Mouse (Mus musculus) liver, embryonic 11.5 days (tissue): ENCODE measurements around the gene Arhgdia. TPM values are rescaled to one million over a fixed set of nuclear protein-coding genes. Genes with fewer than 3 reads are reported as not detected.

ENCODE experiments used
- ATAC-seq: fragments of 200-750 bp; cut with Nextera tagmentation; replicated peaks from 2 replicates; pipeline ENCODE4 v1.8.0; 2017; ENCODE audit warnings: moderate number of reproducible peaks, mild to moderate bottlenecking, moderate TSS enrichment, moderate library complexity; ENCODE audit not compliant: low FRiP score
- DNase-seq: peaks from one replicate; pipeline ENCODE4 v3.0.0-alpha.2; 2017; ENCODE audit warnings: low spot score
- H3K27ac ChIP-seq: fragments of 300-500 bp; sonication (generic); 2 replicates; pipeline ENCODE4 v1.5.1; 2014; ENCODE audit warnings: mild to moderate bottlenecking, low read depth, low read length, control low read depth
- H3K27me3 ChIP-seq: fragments of 300-500 bp; sonication (generic); replicated peaks from 2 replicates; pipeline ENCODE4 v1.6.1; 2014; ENCODE audit warnings: low read length, mixed read lengths; ENCODE audit not compliant: control insufficient read depth, insufficient read depth
- H3K36me3 ChIP-seq: fragments of 300-500 bp; sonication (generic); 2 replicates; pipeline ENCODE4 v1.6.1; 2014; ENCODE audit warnings: mild to moderate bottlenecking, low read length, moderate library complexity, mixed read lengths; ENCODE audit not compliant: control insufficient read depth, insufficient read depth
- H3K4me1 ChIP-seq: fragments of 300-500 bp; sonication (generic); replicated peaks from 2 replicates; pipeline ENCODE4 v1.6.1; 2014; ENCODE audit warnings: low read length, mixed read lengths; ENCODE audit not compliant: control insufficient read depth, insufficient read depth
- H3K4me2 ChIP-seq: fragments of 300-500 bp; sonication (generic); 2 replicates; pipeline ENCODE4 v1.6.1; 2014; ENCODE audit warnings: mild to moderate bottlenecking, control low read depth, moderate library complexity
- H3K4me3 ChIP-seq: fragments of 300-500 bp; sonication (generic); 2 replicates; pipeline ENCODE4 v1.5.1; 2014; ENCODE audit warnings: low read depth, low read length, control low read depth
- H3K9ac ChIP-seq: fragments of 300-500 bp; sonication (generic); 2 replicates; pipeline ENCODE4 v1.6.1; 2014; ENCODE audit warnings: low read depth, low read length, control low read depth
- H3K9me3 ChIP-seq: fragments of 300-500 bp; sonication (generic); 2 replicates; pipeline ENCODE4 v1.6.1; 2016; ENCODE audit warnings: low read length, inconsistent platforms, mixed read lengths; ENCODE audit not compliant: control insufficient read depth
- WGBS: fragments of 180-500 bp; shearing (Covaris S2); extraction: QIAGEN DNeasy Blood & Tissue Kit; methylation state at CpG from one replicate; pipeline ENCODE4 v1.1.7; 2014; 5-methylcytosine and 5-hydroxymethylcytosine counted together
- polyA plus RNA-seq: library from polyadenylated mRNA; unstranded; fragments of >200 nt; fragmentation: Nextera tagmentation; extraction: Ambion mirVana; gene quantifications from 2 replicates; pipeline ENCODE4 v1.2.1, GENCODE M21; 2014

Arhgdia gene
- polyA plus RNA-seq, 1 experiment from 2014 or later: 561 TPM

GRCm38 (mm10) chr11:120625152-120625775 is 43.8 kb upstream of the Arhgdia start, which contains the start of gene Sirt7:
Sirt7 (minus strand) TSS chr11:120625240.
- Histone ChIP-seq H3K9me3 (no peaks in the 10 kb centered on the region), H3K4me2 (peak within 1 kb of the TSS; percentile 81), H3K4me3 (peak within 1 kb of the TSS; percentile 100), H3K27me3 (no peaks in the 10 kb centered on the region), H3K4me1 (peaks cover 54% of the 10 kb centered on the region), H3K36me3 (peaks cover 30% of the 10 kb centered on the region), H3K9ac (peak within 1 kb of the TSS; percentile 97), H3K27ac (peak within 1 kb of the TSS; percentile 97)
- ATAC-seq (peak; percentile 18), DNase-seq (no peak)
- 18% methylated on average over 5 of the region's 5 CpGs for WGBS

GRCm38 (mm10) chr11:120624680-120625111 is 43.3 kb upstream of the Arhgdia start:
- H3K36me3 ChIP-seq: peaks cover 34% of the 10 kb centered on the region
- peak overlapping the region; percentile 97 for H3K27ac ChIP-seq
- peak overlapping the region; percentile 100 for H3K4me3 ChIP-seq
- peak; percentile 76 for ATAC-seq
- H3K4me1 ChIP-seq: peaks cover 48% of the 10 kb centered on the region
- peak overlapping the region; percentile 97 for H3K9ac ChIP-seq
- H3K4me2 ChIP-seq: peak overlapping the region; percentile 81
- WGBS: under 1% methylated on average over 46 of the region's 53 CpGs
- H3K9me3 ChIP-seq: no peaks in the 10 kb centered on the region
- peak; percentile 83 for DNase-seq
- no peaks in the 10 kb centered on the region for H3K27me3 ChIP-seq

- 11% methylated on average over 30 of the region's 30 CpGs for WGBS
- H3K36me3 ChIP-seq: peaks cover 36% of the 10 kb centered on the region
- peak overlapping the region; percentile 97 for H3K9ac ChIP-seq
- peaks cover 42% of the 10 kb centered on the region for H3K4me1 ChIP-seq
- H3K9me3 ChIP-seq: no peaks in the 10 kb centered on the region
- H3K27ac ChIP-seq: peak overlapping the region; percentile 97
- peak; percentile 82 for ATAC-seq
- H3K27me3 ChIP-seq: no peaks in the 10 kb centered on the region
- DNase-seq: peak; percentile 77
- H3K4me3 ChIP-seq: peak overlapping the region; percentile 100
- peak overlapping the region; percentile 81 for H3K4me2 ChIP-seq
These were observed 42.7 kb upstream of the Arhgdia start for GRCm38 (mm10) chr11:120623961-120624679.

GRCm38 (mm10) chr11:120622805-120623204 is 41.4 kb upstream of the Arhgdia start:
- WGBS: 93% methylated on average over 6 of the region's 6 CpGs
- H3K9me3 ChIP-seq: no peaks in the 10 kb centered on the region
- ATAC-seq (no peak), DNase-seq (no peak)
- no peak overlapping the region for H3K27ac ChIP-seq
- H3K9ac ChIP-seq: no peak overlapping the region; the same call in 1 of the 2 replicates
- no peaks in the 10 kb centered on the region for H3K27me3 ChIP-seq
- H3K4me3 ChIP-seq: no peak overlapping the region
- H3K4me1 ChIP-seq: peaks cover 40% of the 10 kb centered on the region
- H3K4me2 ChIP-seq: 0 out of 2 replicates have a peak overlapping the region, but pooled peaks have one; percentile 3
- peaks cover 38% of the 10 kb centered on the region for H3K36me3 ChIP-seq

DNA sequence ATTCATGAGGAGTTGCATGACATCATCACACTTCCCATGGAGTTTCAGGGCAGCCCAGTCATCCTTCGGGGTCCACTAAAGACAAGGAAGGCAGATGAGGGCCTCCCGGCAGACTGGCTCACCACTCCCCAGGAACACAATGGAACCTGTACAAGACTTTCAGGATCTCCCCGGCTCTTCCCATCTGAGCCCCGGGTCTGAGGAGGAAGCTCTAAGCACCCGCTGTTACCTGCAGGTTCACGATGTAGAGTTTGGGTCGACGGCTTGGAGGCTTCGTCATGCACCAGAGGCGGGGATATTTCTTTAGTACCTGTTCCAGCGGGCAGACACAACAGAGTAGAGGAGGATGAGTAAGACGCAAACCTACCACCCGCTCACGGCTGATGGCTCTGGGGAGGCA is 38.8 kb upstream of the Arhgdia start:
- H3K4me1 ChIP-seq: peaks cover 35% of the 10 kb centered on the region
- no peak overlapping the region for H3K27ac ChIP-seq
- no peaks in the 10 kb centered on the region for H3K9me3 ChIP-seq
- H3K36me3 ChIP-seq: peaks cover 41% of the 10 kb centered on the region
- H3K9ac ChIP-seq: no peak overlapping the region
- H3K4me2 ChIP-seq: no peak overlapping the region
- no peak for ATAC-seq
- no peak for DNase-seq
- no peaks in the 10 kb centered on the region for H3K27me3 ChIP-seq
- no peak overlapping the region for H3K4me3 ChIP-seq
- WGBS: 93% methylated on average over 14 of the region's 14 CpGs

GRCm38 (mm10) chr11:120618619-120619535 is 37.5 kb upstream of the Arhgdia start:
- H3K4me2 ChIP-seq: peak overlapping the region; percentile 88
- H3K9me3 ChIP-seq: no peaks in the 10 kb centered on the region
- DNase-seq (no peak), ATAC-seq (no peak)
- H3K4me3 ChIP-seq: peak overlapping the region; percentile 2; the same call in 1 of the 2 replicates
- peaks cover 29% of the 10 kb centered on the region for H3K4me1 ChIP-seq
- peak overlapping the region; percentile 82 for H3K27ac ChIP-seq
- H3K36me3 ChIP-seq: peaks cover 44% of the 10 kb centered on the region
- H3K27me3 ChIP-seq: no peaks in the 10 kb centered on the region
- no peak overlapping the region for H3K9ac ChIP-seq
- WGBS: 91% methylated on average over 25 of the region's 25 CpGs

DNA sequence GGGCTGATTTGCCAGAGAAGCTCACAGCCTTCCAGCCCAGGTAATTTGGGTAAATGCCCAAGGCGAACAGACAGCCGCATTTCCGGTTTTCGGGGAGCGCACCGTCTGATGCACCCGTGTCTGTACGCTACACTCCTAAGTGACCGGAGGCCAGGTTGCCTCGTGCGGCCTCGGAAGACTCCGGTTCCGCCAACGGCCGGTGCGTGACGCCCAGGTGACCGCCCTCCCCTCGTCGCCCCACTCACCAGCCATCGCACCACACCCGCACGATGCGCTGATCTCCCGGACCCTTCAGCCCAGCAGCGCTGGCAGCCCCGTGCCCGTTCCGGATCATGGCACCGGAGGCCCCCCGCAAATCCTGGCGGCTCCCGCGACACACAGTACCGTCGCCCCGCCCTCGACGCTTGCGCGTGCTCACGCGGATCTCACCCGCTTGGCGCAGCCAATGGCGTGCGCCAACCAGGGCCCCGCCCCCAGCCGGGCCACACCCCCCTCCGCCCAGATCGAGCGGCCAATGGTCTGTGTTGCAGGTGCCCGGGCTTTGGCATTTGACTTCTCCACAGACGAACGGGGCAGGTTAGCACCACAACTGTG is 36.2 kb upstream of the Arhgdia start, which contains the start of gene Pcyt2:
TSS of gene Pcyt2 (minus strand) at position 418 of the 594 bp plus-strand sequence.
- peaks cover 23% of the 10 kb centered on the region for H3K4me1 ChIP-seq
- peak within 1 kb of the TSS; percentile 88 for H3K4me2 ChIP-seq
- ATAC-seq (peak; percentile 95), DNase-seq (peak; percentile 93)
- H3K9me3 ChIP-seq: no peaks in the 10 kb centered on the region
- no peaks in the 10 kb centered on the region for H3K27me3 ChIP-seq
- peak within 1 kb of the TSS; percentile 82 for H3K27ac ChIP-seq
- peak within 1 kb of the TSS; percentile 74 for H3K4me3 ChIP-seq
- H3K36me3 ChIP-seq: peaks cover 45% of the 10 kb centered on the region
- H3K9ac ChIP-seq: peak within 1 kb of the TSS; percentile 86
- WGBS: under 1% methylated on average over 56 of the region's 56 CpGs
